Comparison of ENCODE assay signal across 8 mouse cellular contexts in genomic region chr13:44353899-44354298, GRCm38 (mm10).
A peak's percentile ranks its signal among the peaks of the same experiment; 100 is the strongest.
DNase-seq lines count a peak whose midpoint lies in the region; ATAC-seq lines count a peak whose summit lies in the region.

No protein-coding gene starts in this region.

- no peaks in the 10 kb centered on the region for H3K36me3 ChIP-seq in hindbrain, embryonic 14.5 days (replicated peaks; ENCODE audit: control insufficient read depth, insufficient read depth)
- H3K36me3 ChIP-seq in liver, embryonic 12.5 days = no peaks in the 10 kb centered on the region

- no peak overlapping the region for H3K27ac ChIP-seq in hindbrain, embryonic 14.5 days
- H3K27ac ChIP-seq in liver, embryonic 12.5 days = no peak overlapping the region

- H3K9ac ChIP-seq in hindbrain, embryonic 14.5 days = no peak overlapping the region
- no peak overlapping the region for H3K9ac ChIP-seq in liver, embryonic 12.5 days

- 26% methylated on average over 9 of the region's 9 CpGs for WGBS in hindbrain, embryonic 14.5 days
- WGBS in liver, embryonic 12.5 days (ENCODE audit: insufficient replicate concordance) = 55% methylated on average over 9 of the region's 9 CpGs

- H3K4me3 ChIP-seq in hindbrain, embryonic 14.5 days (replicated peaks; ENCODE audit: low read length) = no peak overlapping the region
- no peak overlapping the region for H3K4me3 ChIP-seq in liver, embryonic 12.5 days

- no peaks in the 10 kb centered on the region for H3K27me3 ChIP-seq in hindbrain, embryonic 14.5 days (ENCODE audit: control insufficient read depth, insufficient read depth, low read length)
- no peaks in the 10 kb centered on the region for H3K27me3 ChIP-seq in liver, embryonic 12.5 days (replicated peaks)

- H3K9me3 ChIP-seq in hindbrain, embryonic 14.5 days (ENCODE audit: control insufficient read depth, low read length) = no peaks in the 10 kb centered on the region
- H3K9me3 ChIP-seq in liver, embryonic 12.5 days (replicated peaks) = no peaks in the 10 kb centered on the region

- H3K4me2 ChIP-seq in hindbrain, embryonic 14.5 days (replicated peaks) = no peak overlapping the region; the same call in 1 of the 2 replicates
- no peak overlapping the region for H3K4me2 ChIP-seq in liver, embryonic 12.5 days

- peak; percentile 26 to 43 for DNase-seq in heart, adult 18-20 months
- DNase-seq in heart, adult 8-10 months (ENCODE audit: low spot score) = no peak
- peak; percentile 63 for DNase-seq in cerebellum, adult 9-11 months
- DNase-seq in hindbrain, embryonic 14.5 days (ENCODE audit: low spot score) = peak; percentile 37
- DNase-seq in lung, postnatal 36 days = peak; percentile 35
- DNase-seq in thymus, postnatal 14 days = no peak
- no peak for DNase-seq in thymus, postnatal 36 days

- no peak for ATAC-seq in hindbrain, embryonic 14.5 days (ENCODE audit: low FRiP score)
- ATAC-seq in liver, embryonic 12.5 days = no peak

- H3K4me1 ChIP-seq in hindbrain, embryonic 14.5 days (replicated peaks; ENCODE audit: control insufficient read depth, insufficient read depth, low read length) = peaks cover 5% of the 10 kb centered on the region
- H3K4me1 ChIP-seq in liver, embryonic 12.5 days = no peaks in the 10 kb centered on the region

Comparison
In these comparisons a context has a peak if more than half of its experiments do, and no peak if none do; other contexts are left out.
1. DNase-seq: peak in heart, adult 18-20 months (2 of 2), cerebellum, adult 9-11 months (single experiment), hindbrain, embryonic 14.5 days (single experiment) and lung, postnatal 36 days (single experiment); none in heart, adult 8-10 months (single experiment), thymus, postnatal 14 days (single experiment) and thymus, postnatal 36 days (0 of 2).